ENCODE assay signal across 8 mouse cellular contexts in the genomic region with DNA sequence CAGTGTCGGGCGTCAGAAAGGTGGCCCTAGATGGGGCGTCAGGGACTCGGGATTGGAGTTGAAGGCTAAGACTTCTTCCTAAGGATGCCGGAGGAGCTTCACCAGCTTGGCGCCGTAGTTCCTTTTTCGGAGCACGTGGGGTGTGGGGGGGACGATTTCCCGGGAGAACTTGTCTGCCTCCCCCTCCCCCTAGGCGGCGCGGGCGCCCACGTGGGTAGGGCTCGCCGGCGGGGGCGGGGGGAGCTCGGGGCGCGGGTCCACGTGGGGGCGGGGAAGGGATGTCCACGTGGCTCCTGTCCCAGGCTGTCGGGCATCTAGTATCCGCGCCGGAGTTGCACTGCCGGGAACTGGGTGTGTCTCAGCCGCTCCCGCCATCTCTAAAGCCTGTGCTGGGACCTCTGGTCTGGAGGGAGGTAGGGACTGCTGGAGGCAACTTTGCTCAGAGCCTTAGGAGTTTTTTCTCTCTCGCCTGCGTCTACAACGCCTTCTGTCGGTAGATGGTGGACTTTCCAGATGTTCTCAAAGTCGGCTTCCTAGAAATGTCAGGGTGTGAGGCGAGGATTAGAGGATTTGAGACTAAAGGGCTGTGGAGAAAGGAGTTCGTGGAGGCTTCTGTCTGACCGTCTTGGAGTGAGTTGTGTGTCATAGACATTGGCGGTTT. TPM values are rescaled to one million over a fixed set of nuclear protein-coding genes. Genes with fewer than 3 reads are reported as not detected.
DNase-seq lines count a peak whose midpoint lies in the region; ATAC-seq and TF ChIP-seq lines count a peak whose summit lies in the region.

No protein-coding gene starts in this region.

- no peak for TF ChIP-seq POLR2A in bone marrow macrophage, adult 2 months (IDR thresholded peaks at IDR 0.05; ENCODE audit: borderline replicate concordance, low read depth, low read length)
- TF ChIP-seq POLR2A in embryonic fibroblast, embryonic 13.5 days (IDR thresholded peaks at IDR 0.05; ENCODE audit: low read depth, low read length) = peak; percentile 34; the same call in 1 of the 2 replicates

- H3K4me3 ChIP-seq in C2C12 (ENCODE audit: insufficient read depth, poor library complexity, severe bottlenecking) = peak overlapping the region; percentile 96
- H3K4me3 ChIP-seq in bone marrow macrophage, adult 2 months (ENCODE audit: insufficient read depth, low read length) = peak overlapping the region; percentile 100
- H3K4me3 ChIP-seq in embryonic fibroblast, embryonic 13.5 days (ENCODE audit: insufficient read depth, low read length) = peak overlapping the region; percentile 75
- H3K4me3 ChIP-seq in heart, embryonic 13.5 days = peak overlapping the region; percentile 90
- H3K4me3 ChIP-seq in liver, embryonic 16.5 days (ENCODE audit: low read depth, low read length) = peak overlapping the region; percentile 94
- peak overlapping the region; percentile 85 for H3K4me3 ChIP-seq in neural tube, embryonic 12.5 days

- H3K4me2 ChIP-seq in heart, embryonic 13.5 days = peak overlapping the region; percentile 91
- H3K4me2 ChIP-seq in liver, embryonic 16.5 days (ENCODE audit: low read depth, low read length) = peak overlapping the region; percentile 97
- H3K4me2 ChIP-seq in neural tube, embryonic 12.5 days (replicated peaks) = peak overlapping the region; percentile 90

- H3K27me3 ChIP-seq in C2C12 (ENCODE audit: control insufficient read depth, insufficient read depth, insufficient read length) = no peaks in the 10 kb centered on the region
- H3K27me3 ChIP-seq in heart, embryonic 13.5 days (replicated peaks) = no peaks in the 10 kb centered on the region
- H3K27me3 ChIP-seq in liver, embryonic 16.5 days (ENCODE audit: control insufficient read depth, insufficient read depth, low read depth, low read length) = no peaks in the 10 kb centered on the region
- no peaks in the 10 kb centered on the region for H3K27me3 ChIP-seq in neural tube, embryonic 12.5 days (replicated peaks)

- peak overlapping the region; percentile 99 for H3K27ac ChIP-seq in bone marrow macrophage, adult 2 months (ENCODE audit: insufficient read depth, low read depth, low read length)
- peak overlapping the region; percentile 94 for H3K27ac ChIP-seq in embryonic fibroblast, embryonic 13.5 days (ENCODE audit: insufficient read depth, low read length)
- H3K27ac ChIP-seq in heart, embryonic 13.5 days (replicated peaks) = peak overlapping the region; percentile 97
- H3K27ac ChIP-seq in liver, embryonic 16.5 days (ENCODE audit: low read length) = peak overlapping the region; percentile 92
- H3K27ac ChIP-seq in neural tube, embryonic 12.5 days = peak overlapping the region; percentile 32

- peak; percentile 92 for DNase-seq in kidney, postnatal 10 days
- peak; percentile 94 for DNase-seq in testis, postnatal 10 days (ENCODE audit: low spot score)

- peak overlapping the region; percentile 92 for H3K9ac ChIP-seq in heart, embryonic 13.5 days
- peak overlapping the region; percentile 87 for H3K9ac ChIP-seq in liver, embryonic 16.5 days (ENCODE audit: low read depth, low read length)
- H3K9ac ChIP-seq in neural tube, embryonic 12.5 days = peak overlapping the region; percentile 80

- H3K79me2 ChIP-seq in C2C12 (ENCODE audit: control insufficient read depth, insufficient read depth) = peaks cover 59% of the 10 kb centered on the region

- TF ChIP-seq CTCF in C2C12 (IDR thresholded peaks at IDR 0.05; ENCODE audit: control insufficient read depth, insufficient read depth, insufficient read length) = no peak
- TF ChIP-seq CTCF in bone marrow macrophage, adult 2 months (IDR thresholded peaks at IDR 0.05; ENCODE audit: low read depth, low read length) = peak; percentile 15; the same call in 1 of the 2 replicates
- no peak for TF ChIP-seq CTCF in embryonic fibroblast, embryonic 13.5 days (IDR thresholded peaks at IDR 0.05; ENCODE audit: borderline replicate concordance, insufficient read depth, low read length)

- no peaks in the 10 kb centered on the region for H3K9me3 ChIP-seq in heart, embryonic 13.5 days
- H3K9me3 ChIP-seq in liver, embryonic 16.5 days (replicated peaks; ENCODE audit: control insufficient read depth, low read length) = no peaks in the 10 kb centered on the region
- no peaks in the 10 kb centered on the region for H3K9me3 ChIP-seq in neural tube, embryonic 12.5 days

- peaks cover 25% of the 10 kb centered on the region for H3K36me3 ChIP-seq in C2C12 (ENCODE audit: control insufficient read depth, insufficient read depth)
- H3K36me3 ChIP-seq in heart, embryonic 13.5 days = peaks cover 10% of the 10 kb centered on the region
- H3K36me3 ChIP-seq in liver, embryonic 16.5 days (ENCODE audit: control insufficient read depth, insufficient read depth) = peaks cover 3% of the 10 kb centered on the region
- H3K36me3 ChIP-seq in neural tube, embryonic 12.5 days = peaks cover 5% of the 10 kb centered on the region

- peak; percentile 72 for ATAC-seq in heart, embryonic 13.5 days (ENCODE audit: extremely low read depth, insufficient number of reproducible peaks, low FRiP score, low TSS enrichment)
- ATAC-seq in liver, embryonic 16.5 days (ENCODE audit: low read depth) = peak; percentile 69
- peak; percentile 76 for ATAC-seq in neural tube, embryonic 12.5 days (ENCODE audit: low FRiP score, low read depth)

- peaks cover 54% of the 10 kb centered on the region for H3K79me3 ChIP-seq in C2C12 (ENCODE audit: low read depth)

- under 1% methylated on average over 38 of the region's 42 CpGs for WGBS in heart, embryonic 13.5 days
- WGBS in liver, embryonic 16.5 days (ENCODE audit: insufficient replicate concordance) = under 1% methylated on average over 41 of the region's 42 CpGs
- under 1% methylated on average over 42 of the region's 42 CpGs for WGBS in neural tube, embryonic 12.5 days

- H3ac ChIP-seq in C2C12 (ENCODE audit: control insufficient read depth, insufficient read length, low read depth) = peak overlapping the region; percentile 83

- peaks cover 11% of the 10 kb centered on the region for H3K4me1 ChIP-seq in bone marrow macrophage, adult 2 months (ENCODE audit: control insufficient read depth, insufficient read depth, low read length)
- no peaks in the 10 kb centered on the region; the same call in 1 of the 2 replicates for H3K4me1 ChIP-seq in embryonic fibroblast, embryonic 13.5 days (ENCODE audit: control insufficient read depth, insufficient read depth, low read length)
- peaks cover 34% of the 10 kb centered on the region for H3K4me1 ChIP-seq in heart, embryonic 13.5 days
- H3K4me1 ChIP-seq in liver, embryonic 16.5 days (ENCODE audit: control insufficient read depth, low read depth, low read length) = peaks cover 39% of the 10 kb centered on the region
- H3K4me1 ChIP-seq in neural tube, embryonic 12.5 days = peaks cover 14% of the 10 kb centered on the region

TF ChIP-seq in C2C12, 6 proteins besides CTCF, POLR2A, EP300 and RAD21 (continues in another document):
- TF ChIP-seq MAX (IDR thresholded peaks at IDR 0.05) (peak; percentile 95), MYOG (IDR thresholded peaks at IDR 0.05; ENCODE audit: control insufficient read depth, extremely low read depth, insufficient read length) (no peak)

RNA-seq across cellular contexts. Expression of a gene that starts 12.1 kb away (rescaled TPM):
- 80.5 TPM for polyA plus RNA-seq in C2C12 (2012; fragmentation: generic; extraction: Trizol)
- 103 and 106 TPM in 2 replicates for polyA plus RNA-seq in bone marrow macrophage, adult 2 months (2012; ENCODE audit: insufficient read depth, insufficient read length, missing spikeins)
- 116 and 124 TPM in 2 replicates for polyA plus RNA-seq in embryonic fibroblast, embryonic 13.5 days (2011; ENCODE audit: insufficient read length, low read depth, missing spikeins)
- polyA plus RNA-seq in heart, embryonic 13.5 days (2015; fragmentation: Nextera tagmentation; extraction: Ambion mirVana) = 64.7 and 69.7 TPM in 2 replicates
- polyA plus RNA-seq in liver, embryonic 16.5 days (2015; fragmentation: Nextera tagmentation; extraction: Ambion mirVana) = 20.2 and 23.1 TPM in 2 replicates
- 139 and 144 TPM in 2 replicates for polyA plus RNA-seq in neural tube, embryonic 12.5 days (2016; fragmentation: Nextera tagmentation; extraction: Ambion mirVana)

RNA-seq across cellular contexts. Expression of a gene that starts 12.4 kb away (rescaled TPM):
- 30.6 TPM for polyA plus RNA-seq in C2C12 (2012; fragmentation: generic; extraction: Trizol)
- polyA plus RNA-seq in bone marrow macrophage, adult 2 months (2012; ENCODE audit: insufficient read depth, insufficient read length, missing spikeins) = 10.9 and 16.5 TPM in 2 replicates
- 46.9 and 58.0 TPM in 2 replicates for polyA plus RNA-seq in embryonic fibroblast, embryonic 13.5 days (2011; ENCODE audit: insufficient read length, low read depth, missing spikeins)
- 19.9 and 21.4 TPM in 2 replicates for polyA plus RNA-seq in heart, embryonic 13.5 days (2015; fragmentation: Nextera tagmentation; extraction: Ambion mirVana)
- polyA plus RNA-seq in liver, embryonic 16.5 days (2015; fragmentation: Nextera tagmentation; extraction: Ambion mirVana) = 12.8 and 13.7 TPM in 2 replicates
- 25.6 and 26.2 TPM in 2 replicates for polyA plus RNA-seq in neural tube, embryonic 12.5 days (2016; fragmentation: Nextera tagmentation; extraction: Ambion mirVana)

RNA-seq across cellular contexts. Expression of a gene that starts 18.6 kb away (rescaled TPM):
- 74.3 TPM for polyA plus RNA-seq in C2C12 (2012; fragmentation: generic; extraction: Trizol)
- polyA plus RNA-seq in bone marrow macrophage, adult 2 months (2012; ENCODE audit: insufficient read depth, insufficient read length, missing spikeins) = 15.8 and 16.8 TPM in 2 replicates
- 56.2 and 57.1 TPM in 2 replicates for polyA plus RNA-seq in embryonic fibroblast, embryonic 13.5 days (2011; ENCODE audit: insufficient read length, low read depth, missing spikeins)
- polyA plus RNA-seq in heart, embryonic 13.5 days (2015; fragmentation: Nextera tagmentation; extraction: Ambion mirVana) = 48.4 and 48.9 TPM in 2 replicates
- polyA plus RNA-seq in liver, embryonic 16.5 days (2015; fragmentation: Nextera tagmentation; extraction: Ambion mirVana) = 38.5 and 41.9 TPM in 2 replicates
- 81.7 and 94.9 TPM in 2 replicates for polyA plus RNA-seq in neural tube, embryonic 12.5 days (2016; fragmentation: Nextera tagmentation; extraction: Ambion mirVana)

RNA-seq across cellular contexts. Expression of a gene that starts 53.8 kb away (rescaled TPM):
- 14.6 TPM for polyA plus RNA-seq in C2C12 (2012; fragmentation: generic; extraction: Trizol)
- 6.7 and 6.9 TPM in 2 replicates for polyA plus RNA-seq in bone marrow macrophage, adult 2 months (2012; ENCODE audit: insufficient read depth, insufficient read length, missing spikeins)
- 4.7 and 5.4 TPM in 2 replicates for polyA plus RNA-seq in embryonic fibroblast, embryonic 13.5 days (2011; ENCODE audit: insufficient read length, low read depth, missing spikeins)
- 5.9 and 6.3 TPM in 2 replicates for polyA plus RNA-seq in heart, embryonic 13.5 days (2015; fragmentation: Nextera tagmentation; extraction: Ambion mirVana)
- polyA plus RNA-seq in liver, embryonic 16.5 days (2015; fragmentation: Nextera tagmentation; extraction: Ambion mirVana) = 2.4 and 2.8 TPM in 2 replicates
- polyA plus RNA-seq in neural tube, embryonic 12.5 days (2016; fragmentation: Nextera tagmentation; extraction: Ambion mirVana) = 4.3 and 5.2 TPM in 2 replicates

RNA-seq across cellular contexts. Expression of a gene that starts 58.8 kb away (rescaled TPM):
- polyA plus RNA-seq in C2C12 (2012; fragmentation: generic; extraction: Trizol) = 6.4 TPM
- 9.6 and 13.2 TPM in 2 replicates for polyA plus RNA-seq in bone marrow macrophage, adult 2 months (2012; ENCODE audit: insufficient read depth, insufficient read length, missing spikeins)
- 10.5 and 15.3 TPM in 2 replicates for polyA plus RNA-seq in embryonic fibroblast, embryonic 13.5 days (2011; ENCODE audit: insufficient read length, low read depth, missing spikeins)
- 12.7 and 13.0 TPM in 2 replicates for polyA plus RNA-seq in heart, embryonic 13.5 days (2015; fragmentation: Nextera tagmentation; extraction: Ambion mirVana)
- 4.0 and 4.7 TPM in 2 replicates for polyA plus RNA-seq in liver, embryonic 16.5 days (2015; fragmentation: Nextera tagmentation; extraction: Ambion mirVana)
- 21.2 and 23.0 TPM in 2 replicates for polyA plus RNA-seq in neural tube, embryonic 12.5 days (2016; fragmentation: Nextera tagmentation; extraction: Ambion mirVana)

Comparison
In these comparisons a context has a peak if more than half of its experiments do, and no peak if none do; other contexts are left out.
1. Peak in every context shown above with its lines: DNase-seq, ATAC-seq, H3K4me3 ChIP-seq and H3K27ac ChIP-seq.
2. H3K27ac ChIP-seq: peak in every context shown above with its lines; median percentile 99 in bone marrow macrophage, adult 2 months; 97 in heart, embryonic 13.5 days; 94 in embryonic fibroblast, embryonic 13.5 days; 92 in liver, embryonic 16.5 days; 32 in neural tube, embryonic 12.5 days.